29 mouse cellular contexts compared by ENCODE assay signal in genomic region chr17:10122411-10122810, GRCm38 (mm10).
DNase-seq lines count a peak whose midpoint lies in the region; ATAC-seq and TF ChIP-seq lines count a peak whose summit lies in the region.
"Had no signal": no experiment of that assay in that cellular context is flagged by ENCODE, and none has a peak within 500 bp of the region (broad histone marks: within the 10 kb centered on the region; RNA-seq: fewer than 3 reads in every experiment).

No protein-coding gene starts in this region.

- no peak overlapping the region for H3K4me3 ChIP-seq in forebrain, embryonic 14.5 days (ENCODE audit: low read depth, low read length)
- no peak overlapping the region for H3K4me3 ChIP-seq in forebrain, embryonic 15.5 days
- no peak overlapping the region for H3K4me3 ChIP-seq in limb, embryonic 14.5 days (replicated peaks; ENCODE audit: low read length)
- H3K4me3 ChIP-seq in limb, embryonic 10.5 days: no peak overlapping the region
- H3K4me3 ChIP-seq in heart, embryonic 12.5 days: no peak overlapping the region
- H3K4me3 ChIP-seq: forebrain, embryonic 10.5 days; hindbrain, embryonic 15.5 days; limb, embryonic 12.5 days; liver, embryonic 12.5 days; midbrain, embryonic 15.5 days; myocyte; neural tube, embryonic 12.5 days had no signal

- H3K4me1 ChIP-seq in forebrain, embryonic 14.5 days (ENCODE audit: control insufficient read depth, insufficient read depth, low read length): no peaks in the 10 kb centered on the region
- peaks cover 3% of the 10 kb centered on the region; the same call in 1 of the 2 replicates for H3K4me1 ChIP-seq in forebrain, embryonic 15.5 days
- H3K4me1 ChIP-seq in limb, embryonic 14.5 days (ENCODE audit: control insufficient read depth, insufficient read depth, low read length): no peaks in the 10 kb centered on the region
- 0 out of 2 replicates have a peak, but pooled peaks cover 6% of the 10 kb centered on the region for H3K4me1 ChIP-seq in limb, embryonic 10.5 days
- peaks cover 3% of the 10 kb centered on the region; the same call in 1 of the 2 replicates for H3K4me1 ChIP-seq in heart, embryonic 12.5 days (replicated peaks)
- H3K4me1 ChIP-seq: forebrain, embryonic 10.5 days; hindbrain, embryonic 15.5 days; liver, embryonic 12.5 days; midbrain, embryonic 15.5 days; neural tube, embryonic 12.5 days had no signal

- H3K27ac ChIP-seq in forebrain, embryonic 14.5 days (ENCODE audit: low read depth, low read length): no peak overlapping the region
- H3K27ac ChIP-seq in forebrain, embryonic 15.5 days (replicated peaks): no peak overlapping the region
- H3K27ac ChIP-seq in limb, embryonic 14.5 days (replicated peaks; ENCODE audit: low read depth, low read length): no peak overlapping the region
- H3K27ac ChIP-seq in limb, embryonic 10.5 days: no peak overlapping the region
- no peak overlapping the region for H3K27ac ChIP-seq in heart, embryonic 12.5 days (ENCODE audit: poor library complexity, severe bottlenecking)
- H3K27ac ChIP-seq: forebrain, embryonic 10.5 days; hindbrain, embryonic 15.5 days; limb, embryonic 12.5 days; liver, embryonic 12.5 days; macrophage; midbrain, embryonic 15.5 days; neural tube, embryonic 12.5 days had no signal

- TF ChIP-seq POLR2A in limb, embryonic 14.5 days (IDR thresholded peaks at IDR 0.05; ENCODE audit: borderline replicate concordance, extremely low read depth, insufficient read depth, insufficient read length): no peak

- 56% methylated on average over 3 of the region's 3 CpGs for WGBS in forebrain, embryonic 14.5 days
- 38% methylated on average over 3 of the region's 3 CpGs for WGBS in forebrain, embryonic 15.5 days
- 33% methylated on average over 3 of the region's 3 CpGs for WGBS in limb, embryonic 14.5 days
- 65% methylated on average over 3 of the region's 3 CpGs for WGBS in limb, embryonic 10.5 days
- 84% methylated on average over 3 of the region's 3 CpGs for whole genome bisulfite sequencing in heart, embryonic 12.5 days

- H3K9me3 ChIP-seq in forebrain, embryonic 14.5 days (replicated peaks; ENCODE audit: control insufficient read depth, low read length): no peaks in the 10 kb centered on the region
- no peaks in the 10 kb centered on the region for H3K9me3 ChIP-seq in forebrain, embryonic 15.5 days
- no peaks in the 10 kb centered on the region for H3K9me3 ChIP-seq in limb, embryonic 14.5 days (ENCODE audit: control insufficient read depth, low read length)
- no peaks in the 10 kb centered on the region for H3K9me3 ChIP-seq in limb, embryonic 10.5 days (replicated peaks)
- peaks cover 8% of the 10 kb centered on the region for H3K9me3 ChIP-seq in heart, embryonic 12.5 days (replicated peaks)
- H3K9me3 ChIP-seq: hindbrain, embryonic 15.5 days; limb, embryonic 12.5 days; liver, embryonic 12.5 days; midbrain, embryonic 15.5 days; neural tube, embryonic 12.5 days had no signal

- H3K4me2 ChIP-seq in forebrain, embryonic 14.5 days (ENCODE audit: low read length): no peak overlapping the region
- H3K4me2 ChIP-seq in forebrain, embryonic 15.5 days (replicated peaks): no peak overlapping the region
- no peak overlapping the region for H3K4me2 ChIP-seq in limb, embryonic 14.5 days (replicated peaks; ENCODE audit: low read depth, low read length, severe bottlenecking)
- no peak overlapping the region for H3K4me2 ChIP-seq in heart, embryonic 12.5 days
- H3K4me2 ChIP-seq: heart, embryonic 11.5 days; hindbrain, embryonic 15.5 days; limb, embryonic 12.5 days; liver, embryonic 12.5 days; midbrain, embryonic 15.5 days; neural tube, embryonic 12.5 days had no signal

- ATAC-seq in forebrain, embryonic 14.5 days: no peak
- ATAC-seq in forebrain, embryonic 15.5 days (replicated peaks): no peak
- no peak for ATAC-seq in limb, embryonic 14.5 days (ENCODE audit: low FRiP score, low read depth)
- no peak for ATAC-seq in heart, embryonic 12.5 days (ENCODE audit: insufficient number of reproducible peaks, low FRiP score)
- ATAC-seq: activated CD4-positive, CD25-positive, alpha-beta regulatory T cell, adult 4 months; CD4-positive, CD25-positive, alpha-beta regulatory T cell, adult 4 months; forebrain, postnatal 0 days; liver, embryonic 12.5 days; lung, postnatal 0 days; midbrain, embryonic 15.5 days had no signal

- DNase-seq in forebrain, embryonic 14.5 days (ENCODE audit: low spot score): peak; percentile 18
- DNase-seq in limb, embryonic 14.5 days (ENCODE audit: low spot score): peak; percentile 8
- DNase-seq in limb, embryonic 10.5 days (ENCODE audit: low spot score): no peak
- DNase-seq in NIH3T3 (ENCODE audit: low read depth): peak; percentile 12
- DNase-seq in fibroblast of lung, adult 2 months (ENCODE audit: low read depth): peak; percentile 7
- DNase-seq: adrenal gland, postnatal 10 days; cerebellum, adult 11 months; forebrain, postnatal 0 days; gastrocnemius, postnatal 36 days; heart, adult 18-20 months; kidney, postnatal 10 days; lung, adult 18-20 months; right cerebral cortex, postnatal 4 days; thymus, adult 2 months; thymus, postnatal 36 days had no signal

- H3K36me3 ChIP-seq in forebrain, embryonic 14.5 days (ENCODE audit: control insufficient read depth, insufficient read depth, low read length): no peaks in the 10 kb centered on the region
- H3K36me3 ChIP-seq in forebrain, embryonic 15.5 days: no peaks in the 10 kb centered on the region
- no peaks in the 10 kb centered on the region for H3K36me3 ChIP-seq in limb, embryonic 14.5 days (ENCODE audit: control insufficient read depth, insufficient read depth, low read length)
- no peaks in the 10 kb centered on the region for H3K36me3 ChIP-seq in limb, embryonic 10.5 days
- no peaks in the 10 kb centered on the region for H3K36me3 ChIP-seq in heart, embryonic 12.5 days
- H3K36me3 ChIP-seq: forebrain, embryonic 10.5 days; hindbrain, embryonic 15.5 days; limb, embryonic 12.5 days; liver, embryonic 12.5 days; midbrain, embryonic 15.5 days; neural tube, embryonic 12.5 days had no signal

- H3K9ac ChIP-seq in forebrain, embryonic 14.5 days (ENCODE audit: low read length): no peak overlapping the region
- H3K9ac ChIP-seq in forebrain, embryonic 15.5 days (replicated peaks): no peak overlapping the region
- H3K9ac ChIP-seq in limb, embryonic 14.5 days (ENCODE audit: low read depth, low read length, severe bottlenecking): peak overlapping the region; percentile 16; the same call in 1 of the 2 replicates
- H3K9ac ChIP-seq in heart, embryonic 12.5 days: no peak overlapping the region
- H3K9ac ChIP-seq: forebrain, postnatal 0 days; hindbrain, embryonic 15.5 days; limb, embryonic 12.5 days; liver, embryonic 12.5 days; midbrain, embryonic 15.5 days; neural tube, embryonic 12.5 days had no signal

- H3K27me3 ChIP-seq in forebrain, embryonic 14.5 days (replicated peaks; ENCODE audit: control insufficient read depth, insufficient read depth, low read length): no peaks in the 10 kb centered on the region
- no peaks in the 10 kb centered on the region for H3K27me3 ChIP-seq in forebrain, embryonic 15.5 days
- H3K27me3 ChIP-seq in limb, embryonic 14.5 days (ENCODE audit: control insufficient read depth, insufficient read depth, low read length): no peaks in the 10 kb centered on the region
- no peaks in the 10 kb centered on the region for H3K27me3 ChIP-seq in limb, embryonic 10.5 days (ENCODE audit: low read depth, poor library complexity, severe bottlenecking)
- H3K27me3 ChIP-seq in heart, embryonic 12.5 days (replicated peaks): no peaks in the 10 kb centered on the region
- H3K27me3 ChIP-seq: hindbrain, embryonic 15.5 days; limb, embryonic 12.5 days; liver, embryonic 12.5 days; midbrain, embryonic 15.5 days; neural tube, embryonic 12.5 days had no signal
